Mouse (Mus musculus): ENCODE measurements around the gene Cul1. TPM values are rescaled to one million over a fixed set of nuclear protein-coding genes. Genes with fewer than 3 reads are reported as not detected.

Cul1 gene
- total and polyA plus RNA-seq, 2 experiments from 2014 or later = 110 to 121 TPM

GRCm38 (mm10) chr6:47494562-47494961 is 41.4 kb downstream of the Cul1 start:
- no peak overlapping the region for H3K4me2 ChIP-seq (ENCODE audit: low read depth, low read length, poor library complexity, severe bottlenecking)
- ATAC-seq (ENCODE audit: low FRiP score) (no peak), DNase-seq (ENCODE audit: low spot score) (no peak)
- H3K36me3 ChIP-seq (ENCODE audit: insufficient read depth, low read length) = no peaks in the 10 kb centered on the region
- no peaks in the 10 kb centered on the region for H3K27me3 ChIP-seq (ENCODE audit: insufficient read depth, low read length)
- no peaks in the 10 kb centered on the region for H3K9me3 ChIP-seq (ENCODE audit: low read length)
- no peaks in the 10 kb centered on the region for H3K4me1 ChIP-seq (ENCODE audit: insufficient read depth, low read length)
- WGBS = 95% methylated on average over 4 of the region's 4 CpGs
- H3K4me3 ChIP-seq (ENCODE audit: low read depth, low read length) = no peak overlapping the region
- H3K9ac ChIP-seq (replicated peaks; ENCODE audit: low read length, poor library complexity, severe bottlenecking) = no peak overlapping the region
- no peak for TF ChIP-seq CTCF (IDR thresholded peaks at IDR 0.05)
- H3K27ac ChIP-seq (ENCODE audit: low read depth, low read length) = no peak overlapping the region

GRCm38 (mm10) chr6:47520030-47520429 is 66.8 kb downstream of the Cul1 start:
- ATAC-seq (ENCODE audit: low FRiP score) (no peak), DNase-seq (ENCODE audit: low spot score) (no peak)
- WGBS = 80% methylated on average over 2 of the region's 2 CpGs
- no peaks in the 10 kb centered on the region for H3K9me3 ChIP-seq (ENCODE audit: low read length)
- no peak for TF ChIP-seq CTCF (IDR thresholded peaks at IDR 0.05)
- no peaks in the 10 kb centered on the region for H3K27me3 ChIP-seq (ENCODE audit: insufficient read depth, low read length)
- H3K36me3 ChIP-seq (ENCODE audit: insufficient read depth, low read length) = peaks cover 74% of the 10 kb centered on the region
- H3K27ac ChIP-seq (ENCODE audit: low read depth, low read length) = no peak overlapping the region
- no peak overlapping the region for H3K4me2 ChIP-seq (ENCODE audit: low read depth, low read length, poor library complexity, severe bottlenecking)
- no peak overlapping the region for H3K4me3 ChIP-seq (ENCODE audit: low read depth, low read length)
- no peaks in the 10 kb centered on the region for H3K4me1 ChIP-seq (ENCODE audit: insufficient read depth, low read length)
- H3K9ac ChIP-seq (replicated peaks; ENCODE audit: low read length, poor library complexity, severe bottlenecking) = no peak overlapping the region

GRCm38 (mm10) chr6:47522431-47522830 is 69.2 kb downstream of the Cul1 start:
- no peaks in the 10 kb centered on the region for H3K4me1 ChIP-seq (ENCODE audit: insufficient read depth, low read length)
- DNase-seq (ENCODE audit: low spot score) = no peak
- no peak for TF ChIP-seq CTCF (IDR thresholded peaks at IDR 0.05)
- no peak overlapping the region for H3K9ac ChIP-seq (replicated peaks; ENCODE audit: low read length, poor library complexity, severe bottlenecking)
- 96% methylated on average over 3 of the region's 3 CpGs for WGBS
- no peak overlapping the region for H3K27ac ChIP-seq (ENCODE audit: low read depth, low read length)
- ATAC-seq (ENCODE audit: low FRiP score) = no peak
- H3K36me3 ChIP-seq (ENCODE audit: insufficient read depth, low read length) = peaks cover 68% of the 10 kb centered on the region
- H3K4me3 ChIP-seq (ENCODE audit: low read depth, low read length) = no peak overlapping the region
- no peak overlapping the region for H3K4me2 ChIP-seq (ENCODE audit: low read depth, low read length, poor library complexity, severe bottlenecking)
- H3K9me3 ChIP-seq (ENCODE audit: low read length) = no peaks in the 10 kb centered on the region
- H3K27me3 ChIP-seq (ENCODE audit: insufficient read depth, low read length) = no peaks in the 10 kb centered on the region

- H3K4me2 ChIP-seq (ENCODE audit: low read depth, low read length, poor library complexity, severe bottlenecking) = no peak overlapping the region
- 97% methylated on average over 2 of the region's 2 CpGs for WGBS
- TF ChIP-seq CTCF (IDR thresholded peaks at IDR 0.05) = no peak
- no peak for ATAC-seq (ENCODE audit: low FRiP score)
- H3K4me3 ChIP-seq (ENCODE audit: low read depth, low read length) = no peak overlapping the region
- no peaks in the 10 kb centered on the region for H3K4me1 ChIP-seq (ENCODE audit: insufficient read depth, low read length)
- no peaks in the 10 kb centered on the region for H3K27me3 ChIP-seq (ENCODE audit: insufficient read depth, low read length)
- no peak overlapping the region for H3K9ac ChIP-seq (replicated peaks; ENCODE audit: low read length, poor library complexity, severe bottlenecking)
- H3K27ac ChIP-seq (ENCODE audit: low read depth, low read length) = no peak overlapping the region
- H3K9me3 ChIP-seq (ENCODE audit: low read length) = no peaks in the 10 kb centered on the region
- H3K36me3 ChIP-seq (ENCODE audit: insufficient read depth, low read length) = peaks cover 51% of the 10 kb centered on the region
- DNase-seq (ENCODE audit: low spot score) = no peak
Observed at GRCm38 (mm10) chr6:47525041-47525440, 71.8 kb downstream of the Cul1 start.

- Histone ChIP-seq H3K4me2 (ENCODE audit: low read depth, low read length, poor library complexity, severe bottlenecking) (no peak overlapping the region), H3K27ac (ENCODE audit: low read depth, low read length) (no peak overlapping the region), H3K4me3 (ENCODE audit: low read depth, low read length) (no peak overlapping the region), H3K36me3 (ENCODE audit: insufficient read depth, low read length) (peaks cover 56% of the 10 kb centered on the region), H3K9ac (replicated peaks; ENCODE audit: low read length, poor library complexity, severe bottlenecking) (no peak overlapping the region), H3K4me1 (ENCODE audit: insufficient read depth, low read length) (no peaks in the 10 kb centered on the region), H3K27me3 (ENCODE audit: insufficient read depth, low read length) (no peaks in the 10 kb centered on the region), H3K9me3 (ENCODE audit: low read length) (no peaks in the 10 kb centered on the region)
- no peak for TF ChIP-seq CTCF (IDR thresholded peaks at IDR 0.05)
- WGBS = 80% methylated on average over 4 of the region's 4 CpGs
- ATAC-seq (ENCODE audit: low FRiP score) = no peak
- no peak for DNase-seq (ENCODE audit: low spot score)
Observed at GRCm38 (mm10) chr6:47526446-47526845, 73.2 kb downstream of the Cul1 start.

GRCm38 (mm10) chr6:47527129-47527528 is 73.9 kb downstream of the Cul1 start:
- Histone ChIP-seq H3K9me3 (ENCODE audit: low read length) (no peaks in the 10 kb centered on the region), H3K9ac (replicated peaks; ENCODE audit: low read length, poor library complexity, severe bottlenecking) (no peak overlapping the region), H3K4me1 (ENCODE audit: insufficient read depth, low read length) (no peaks in the 10 kb centered on the region), H3K4me2 (ENCODE audit: low read depth, low read length, poor library complexity, severe bottlenecking) (no peak overlapping the region), H3K36me3 (ENCODE audit: insufficient read depth, low read length) (peaks cover 56% of the 10 kb centered on the region), H3K4me3 (ENCODE audit: low read depth, low read length) (no peak overlapping the region), H3K27me3 (ENCODE audit: insufficient read depth, low read length) (no peaks in the 10 kb centered on the region), H3K27ac (ENCODE audit: low read depth, low read length) (no peak overlapping the region)
- ATAC-seq (ENCODE audit: low FRiP score) (no peak), DNase-seq (ENCODE audit: low spot score) (no peak)
- no peak for TF ChIP-seq CTCF (IDR thresholded peaks at IDR 0.05)
- 86% methylated on average over 2 of the region's 2 CpGs for WGBS
